Mouse (Mus musculus) T-cell, adult 2 months (primary cell): ENCODE results near the gene Stat3.

Experiments
- DNase-seq: peaks from one replicate; pipeline ENCODE4 v3.0.0; 2022; ENCODE audit warnings: low spot score

Stat3 gene

DNA sequence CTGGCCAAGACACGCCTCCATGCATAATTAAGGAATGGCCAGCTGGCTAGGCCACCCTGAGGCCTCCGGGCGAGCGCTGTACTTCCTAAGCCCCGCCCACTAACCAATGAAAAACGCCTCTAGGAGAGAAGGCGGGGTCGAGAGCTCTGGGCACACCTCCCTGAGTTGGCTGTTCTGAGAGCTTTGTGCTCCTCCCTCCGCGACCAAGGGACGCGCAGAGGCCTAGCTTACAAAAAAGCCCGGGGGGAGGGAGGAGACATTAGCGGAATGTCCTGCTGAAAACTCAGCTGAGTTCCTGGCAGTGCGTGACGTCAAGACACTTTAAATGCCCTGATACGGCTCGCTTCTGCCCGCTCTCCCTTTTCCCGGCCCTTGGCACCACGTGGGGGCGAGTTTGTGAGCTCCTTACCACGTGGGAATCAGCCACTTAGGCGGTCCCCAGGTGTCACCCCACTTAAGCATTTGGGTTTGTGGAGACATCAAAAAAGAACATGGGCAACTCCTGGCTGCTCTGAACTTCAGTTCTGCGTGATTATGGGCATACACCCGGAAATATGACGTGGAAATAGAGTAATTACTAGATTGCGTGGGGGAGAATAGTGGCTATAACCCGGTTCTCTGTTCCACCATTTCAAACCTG, at the start of gene Stat3:
Gene Stat3 (minus strand): TSS at position 29 of the 640 bp plus-strand sequence.
- DNase-seq, result peak; percentile 97

DNA sequence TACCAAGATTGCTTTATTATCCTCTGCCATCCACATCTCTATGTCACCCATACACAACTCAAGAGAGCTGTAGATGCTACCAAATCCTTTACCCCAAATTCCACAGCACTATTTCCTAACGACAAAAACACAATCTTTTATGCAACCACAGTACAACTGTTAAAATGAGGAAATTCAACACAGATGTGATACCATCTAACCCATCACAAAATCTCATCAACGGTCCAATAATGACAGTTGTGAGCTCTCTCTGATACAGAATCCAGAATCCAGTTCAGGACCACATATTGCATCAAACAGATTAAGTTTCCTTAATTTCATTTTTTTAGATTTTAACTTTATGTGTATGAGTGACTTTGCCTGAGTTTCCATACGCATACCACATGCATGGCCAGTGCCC, 49.3 kb upstream of the Stat3 start:
- no peak for DNase-seq

- DNase-seq, result no peak
These were observed 46.3 kb upstream of the Stat3 start for GRCm38 (mm10) chr11:100985607-100986006.

- no peak for DNase-seq
These were observed 44.4 kb upstream of the Stat3 start for GRCm38 (mm10) chr11:100983778-100984131.

GRCm38 (mm10) chr11:100983125-100983777, 43.9 kb upstream of the Stat3 start:
- peak; percentile 70 for DNase-seq

- DNase-seq, result no peak
These were observed 42.7 kb upstream of the Stat3 start for GRCm38 (mm10) chr11:100982087-100982486.

DNA sequence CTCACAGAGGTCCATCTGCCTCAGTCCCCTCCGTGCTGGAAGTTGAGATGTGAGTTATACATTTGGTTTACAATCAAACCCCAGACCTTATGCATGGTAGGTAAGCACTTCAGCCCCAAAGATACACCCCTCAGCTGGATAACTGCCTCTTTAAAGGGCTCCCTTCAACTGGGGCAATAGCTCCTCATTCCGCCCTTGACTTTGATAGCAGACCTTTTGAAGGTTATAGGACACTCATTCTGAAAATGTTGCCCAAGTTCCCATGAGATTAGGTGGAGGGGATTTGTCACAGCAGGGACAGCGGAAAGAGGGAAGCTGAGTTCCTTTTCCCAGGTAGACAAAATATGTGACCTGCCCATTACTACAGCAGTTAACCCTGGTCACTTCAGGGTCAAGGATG, 41.9 kb upstream of the Stat3 start:
- no peak for DNase-seq

DNA sequence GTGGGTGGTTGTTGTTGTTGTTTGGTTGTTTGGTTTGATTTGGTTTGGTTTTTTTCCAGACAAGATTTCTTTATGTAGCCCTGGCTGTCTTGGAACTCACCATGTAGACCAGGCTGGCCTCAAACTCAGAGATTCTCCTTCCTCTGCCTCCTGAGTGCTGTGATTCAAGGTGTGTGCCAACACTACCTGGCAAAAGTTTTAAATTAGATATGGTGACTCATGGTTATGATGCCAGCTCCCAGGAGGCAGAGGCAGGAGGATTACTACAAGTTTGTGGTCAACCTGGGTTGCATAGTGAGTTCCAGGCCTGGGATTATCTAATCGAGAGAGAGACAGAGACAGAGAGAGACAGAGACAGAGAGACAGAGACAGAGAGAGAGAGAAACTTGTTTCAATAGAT, 41.1 kb upstream of the Stat3 start:
- no peak for DNase-seq

GRCm38 (mm10) chr11:100979887-100980286, 40.5 kb upstream of the Stat3 start:
- DNase-seq, result no peak

GRCm38 (mm10) chr11:100975241-100975640, 35.9 kb upstream of the Stat3 start:
- no peak for DNase-seq

DNA sequence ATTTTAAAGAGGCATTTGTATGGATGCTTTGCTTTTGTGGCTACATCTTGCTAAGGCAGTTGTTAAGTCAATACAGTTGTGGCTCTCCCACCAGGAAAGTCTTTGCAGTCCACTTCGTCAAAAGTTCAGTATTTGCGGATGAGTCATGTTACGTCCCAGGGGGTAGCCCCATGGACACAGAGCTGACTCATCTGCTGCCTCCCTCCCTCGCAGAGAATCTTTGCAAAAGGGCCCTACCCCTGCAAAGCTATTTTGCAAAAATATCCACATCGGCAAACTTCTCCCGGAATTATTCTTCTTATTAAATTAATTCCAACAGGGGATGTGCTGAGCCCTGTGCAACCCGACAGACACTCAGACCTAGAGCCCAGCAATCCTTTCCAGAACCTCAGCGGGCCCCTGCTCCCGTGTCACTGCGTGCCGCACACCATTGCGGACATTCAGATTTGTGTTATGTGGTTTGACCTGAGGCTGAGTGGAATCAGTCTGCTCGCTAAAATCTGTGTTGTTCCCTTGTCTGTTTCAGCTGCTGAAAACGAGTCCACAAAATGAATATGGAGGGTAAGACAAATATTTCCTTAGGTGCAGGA, 35.1 kb upstream of the Stat3 start:
- DNase-seq, result no peak

DNA sequence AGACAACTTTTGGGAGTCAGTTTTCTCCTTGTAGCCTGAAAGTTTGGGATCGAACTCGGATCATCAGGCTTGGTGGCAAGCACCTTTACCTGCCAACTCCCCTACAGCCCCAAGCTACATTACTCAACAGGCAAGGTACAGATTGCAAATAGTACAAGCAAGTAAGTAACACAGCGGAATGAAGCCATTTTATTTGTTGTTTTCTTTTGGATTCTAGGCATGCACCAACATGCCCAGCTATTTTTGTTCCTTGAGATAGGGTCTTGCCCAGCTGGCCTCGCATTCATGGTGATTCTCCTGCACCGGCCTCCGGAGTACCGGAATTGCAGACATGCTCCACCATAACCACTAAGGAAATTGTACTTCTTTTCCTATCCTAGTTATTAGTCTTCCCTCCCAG, 33.9 kb upstream of the Stat3 start:
- DNase-seq, result no peak

- no peak for DNase-seq
These were observed 32.1 kb upstream of the Stat3 start for GRCm38 (mm10) chr11:100971455-100971854.

DNA sequence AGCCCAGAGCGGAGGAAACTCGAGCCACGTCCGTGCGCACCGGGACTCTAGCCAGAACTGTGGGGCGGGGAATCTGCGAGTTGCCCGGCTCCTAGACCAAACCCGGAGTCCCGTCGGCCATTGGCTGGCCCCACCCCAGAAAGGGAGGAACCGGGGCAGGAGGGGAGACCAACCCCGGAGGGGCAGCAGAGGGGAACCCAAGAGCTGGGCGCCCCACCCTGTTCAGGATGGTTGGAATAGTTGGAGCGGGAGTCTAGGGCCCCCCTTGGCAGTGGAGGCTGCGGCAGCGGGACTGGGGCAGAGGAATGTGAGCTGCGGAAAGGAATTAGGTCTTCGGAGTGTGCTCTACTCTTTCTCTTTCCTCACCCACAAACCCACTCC, 31.2 kb upstream of the Stat3 start, which contains the start of gene Cavin1:
Gene Cavin1 (minus strand): TSS at position 331 of the 381 bp plus-strand sequence.
- DNase-seq, result no peak

DNA sequence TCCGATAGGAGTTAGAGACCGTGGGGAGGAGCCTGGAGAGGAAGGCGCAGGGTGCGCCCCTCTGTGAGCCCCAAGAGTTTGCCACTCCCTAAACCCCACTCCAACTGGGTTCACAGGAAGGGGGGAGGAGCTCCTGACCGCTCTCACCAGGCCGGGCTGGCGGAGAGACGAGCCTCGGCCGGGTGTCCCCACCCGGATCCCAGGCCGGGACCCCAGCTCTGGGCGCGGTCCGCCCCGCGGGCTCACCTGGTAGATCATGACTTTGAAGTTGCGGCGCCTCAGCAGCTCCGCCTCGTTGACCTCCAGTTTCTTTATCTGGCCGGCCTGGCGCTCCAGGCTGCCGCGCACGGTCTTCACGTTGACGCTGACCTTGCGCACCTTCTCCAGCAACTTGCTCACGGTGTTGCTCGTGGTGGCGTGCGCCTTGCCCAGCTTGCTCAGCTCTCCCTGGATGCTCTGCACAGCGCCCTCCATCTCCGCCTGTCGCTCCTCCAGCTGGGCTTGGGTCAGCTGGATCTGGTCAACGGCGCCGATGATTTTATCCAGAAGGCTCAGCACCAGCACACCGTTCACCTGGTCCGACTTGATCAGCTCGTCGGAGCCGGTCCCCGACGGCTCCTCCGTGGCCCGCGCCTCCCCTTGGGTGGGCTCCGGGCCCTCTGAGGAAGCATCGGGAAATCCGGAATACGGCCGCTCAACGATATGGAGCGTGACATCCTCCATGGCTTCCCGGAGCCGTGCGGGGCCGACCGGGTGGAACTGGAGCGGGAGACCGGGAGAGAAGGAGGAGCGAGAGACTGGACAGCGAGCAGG, 30.6 kb upstream of the Stat3 start:
- peak; percentile 19 for DNase-seq

DNA sequence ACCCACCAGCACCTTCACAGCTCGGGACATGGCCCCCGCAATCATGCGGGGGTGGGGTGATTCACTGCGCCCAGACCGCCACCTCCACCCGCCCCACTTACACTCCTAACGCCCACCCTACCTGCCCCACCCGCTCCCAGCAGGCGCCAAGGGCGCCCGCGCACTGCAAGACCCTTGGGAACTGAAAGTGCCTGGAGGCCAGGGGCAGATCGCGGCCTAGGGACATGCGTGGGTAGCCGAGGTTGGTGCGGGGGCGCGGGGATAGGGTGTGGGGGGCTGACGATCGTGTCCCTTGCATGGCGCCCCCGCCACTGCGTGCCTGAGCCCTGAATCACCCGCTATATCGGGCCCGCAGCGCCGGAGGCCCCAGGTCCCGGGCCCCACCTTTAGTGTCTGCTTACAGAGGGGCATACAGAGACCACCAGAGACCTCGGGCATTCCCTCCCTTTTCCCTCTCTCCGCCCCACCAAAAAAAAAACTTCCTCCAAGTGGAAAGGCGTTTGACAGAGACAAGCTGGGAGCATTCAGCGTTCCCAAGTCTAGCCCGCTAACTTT, 29.9 kb upstream of the Stat3 start:
- DNase-seq, result no peak

DNA sequence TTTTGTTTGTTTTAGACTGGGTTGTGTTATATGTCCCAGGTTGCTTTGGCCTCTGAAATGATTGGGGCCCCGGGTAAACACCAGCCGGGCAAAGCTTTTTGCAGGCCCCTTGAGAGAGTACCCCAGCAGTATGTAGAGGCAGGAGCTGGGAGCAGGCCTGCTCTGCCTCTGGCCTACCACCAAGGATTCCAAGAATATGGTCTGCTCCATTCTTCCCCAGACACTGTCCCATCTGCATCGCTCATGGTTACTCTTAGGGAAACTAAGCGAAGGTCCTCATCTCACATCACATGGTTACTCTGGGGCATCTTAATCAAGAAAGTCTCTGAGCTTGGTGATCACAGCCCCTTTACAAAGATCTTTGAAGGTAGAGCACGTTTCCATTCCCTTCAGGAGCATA, 29.2 kb upstream of the Stat3 start:
- DNase-seq, result no peak

DNA sequence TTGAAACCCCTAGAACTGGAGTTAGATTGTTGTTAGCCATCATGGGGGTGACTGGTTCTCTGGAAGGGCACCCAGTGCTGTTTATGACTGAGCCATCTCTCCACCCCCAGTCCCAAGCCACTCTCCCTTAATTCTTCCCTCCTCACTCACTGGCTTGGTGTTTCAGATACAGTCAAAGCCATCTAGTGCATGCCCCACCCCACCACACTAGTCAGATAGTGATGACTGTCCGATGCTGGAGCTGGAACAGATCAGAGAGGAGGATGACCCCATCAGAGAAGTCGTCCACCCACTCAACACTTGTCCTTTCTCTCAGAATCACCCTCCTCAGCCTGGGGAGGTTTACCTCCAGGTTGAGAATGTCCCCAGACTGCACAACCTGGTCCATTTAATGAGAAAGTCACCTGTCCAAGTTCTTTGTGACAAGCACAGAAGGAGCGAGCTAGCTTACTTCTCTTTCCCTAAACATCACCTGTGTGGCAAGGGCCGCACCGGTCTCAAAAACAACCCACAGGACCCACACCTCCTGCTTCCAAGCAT, 28.6 kb upstream of the Stat3 start:
- DNase-seq, result no peak

- no peak for DNase-seq
These were observed 28.0 kb upstream of the Stat3 start for GRCm38 (mm10) chr11:100967376-100967775.

- DNase-seq, result no peak
These were observed 26.4 kb upstream of the Stat3 start for GRCm38 (mm10) chr11:100965760-100966159.

DNA sequence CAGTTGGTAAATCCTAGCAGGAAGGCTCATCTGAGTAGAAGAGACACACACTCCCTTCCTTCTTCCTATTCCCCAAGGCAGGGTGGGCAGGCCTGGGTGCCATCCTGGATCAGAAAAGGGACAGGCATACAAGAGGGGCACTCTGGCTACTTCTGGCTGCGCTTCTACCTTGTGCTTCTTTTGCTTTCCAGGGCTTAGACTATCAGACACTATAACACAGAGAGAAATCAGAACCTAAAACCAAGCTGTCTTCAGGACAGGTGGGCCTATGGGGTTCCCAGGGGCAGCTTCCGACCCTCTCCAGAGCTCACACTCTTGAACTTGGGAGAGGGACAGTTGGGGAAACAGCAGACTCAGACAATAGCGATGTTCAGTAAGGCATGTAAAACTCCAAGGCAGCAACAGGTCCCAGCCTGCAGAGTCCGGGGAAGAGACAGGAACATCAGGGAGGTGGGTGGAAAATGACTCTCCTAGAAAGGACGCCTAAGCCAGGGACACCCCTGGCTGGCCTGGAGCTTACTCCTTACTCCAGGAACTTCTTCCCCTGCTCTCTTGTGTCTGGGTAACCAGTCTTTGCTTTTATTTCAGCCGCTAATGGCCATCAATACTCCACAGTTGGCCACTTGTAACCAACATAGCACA, 25.7 kb upstream of the Stat3 start:
- no peak for DNase-seq

DNA sequence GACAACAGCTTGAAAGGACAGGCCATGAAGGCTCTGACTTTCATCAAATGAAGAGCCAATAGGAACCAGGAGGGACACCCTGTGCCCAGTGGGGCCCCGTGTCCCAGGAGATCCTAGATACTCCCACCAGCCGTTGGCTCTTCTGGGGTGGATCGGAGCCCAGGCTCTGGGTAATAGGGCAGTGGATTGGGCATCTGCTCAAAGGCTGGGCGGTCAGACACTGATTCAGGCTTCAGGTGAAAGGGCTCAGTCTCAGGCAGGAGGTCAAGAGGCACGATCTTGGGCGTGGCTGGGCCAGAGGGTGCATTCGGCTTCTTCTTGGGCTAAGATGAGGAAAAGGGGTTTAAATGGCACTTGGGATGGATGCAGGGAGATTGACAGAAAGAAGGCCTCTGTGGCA, 24.8 kb upstream of the Stat3 start:
- DNase-seq, result no peak
